Mouse (Mus musculus): ENCODE results near the gene Zdbf2. TPM values are rescaled to one million over a fixed set of nuclear protein-coding genes. Genes with fewer than 3 reads are reported as not detected.

Gene Zdbf2
- polyA plus RNA-seq, 1 experiment, result not detected

- TF ChIP-seq POLR2A (IDR thresholded peaks at IDR 0.05; ENCODE audit: insufficient read depth, low read depth, low read length), result no peak
- Histone ChIP-seq H3K27ac (ENCODE audit: insufficient read depth, low read depth, low read length) (no peak overlapping the region), H3K4me3 (ENCODE audit: insufficient read depth, low read depth, low read length) (no peak overlapping the region), H3K4me1 (ENCODE audit: control insufficient read depth, insufficient read depth, low read length) (no peaks in the 10 kb centered on the region)
- 4% methylated on average over 18 of the region's 18 CpGs for WGBS
Measured at GRCm38 (mm10) chr1:63247831-63248359, 25.2 kb upstream of the Zdbf2 start.

- Histone ChIP-seq H3K4me1 (ENCODE audit: control insufficient read depth, insufficient read depth, low read length) (no peaks in the 10 kb centered on the region), H3K27ac (ENCODE audit: insufficient read depth, low read depth, low read length) (no peak overlapping the region), H3K4me3 (ENCODE audit: insufficient read depth, low read depth, low read length) (no peak overlapping the region)
- TF ChIP-seq CTCF (IDR thresholded peaks at IDR 0.05; ENCODE audit: insufficient read depth, low read depth, low read length) (no peak), POLR2A (IDR thresholded peaks at IDR 0.05; ENCODE audit: insufficient read depth, low read depth, low read length) (no peak)
- 6% methylated on average over 44 of the region's 44 CpGs for WGBS
Measured at GRCm38 (mm10) chr1:63248360-63248851, 24.7 kb upstream of the Zdbf2 start.

GRCm38 (mm10) chr1:63249261-63249660 lies 23.8 kb upstream of the Zdbf2 start:
- no peaks in the 10 kb centered on the region for H3K4me1 ChIP-seq (ENCODE audit: control insufficient read depth, insufficient read depth, low read length)
- TF ChIP-seq CTCF (IDR thresholded peaks at IDR 0.05; ENCODE audit: insufficient read depth, low read depth, low read length) (no peak), POLR2A (IDR thresholded peaks at IDR 0.05; ENCODE audit: insufficient read depth, low read depth, low read length) (no peak)
- H3K4me3 ChIP-seq (ENCODE audit: insufficient read depth, low read depth, low read length), result no peak overlapping the region
- WGBS, result 55% methylated on average over 4 of the region's 4 CpGs
- no peak overlapping the region for H3K27ac ChIP-seq (ENCODE audit: insufficient read depth, low read depth, low read length)

- no peaks in the 10 kb centered on the region for H3K4me1 ChIP-seq (ENCODE audit: control insufficient read depth, insufficient read depth, low read length)
- H3K27ac ChIP-seq (ENCODE audit: insufficient read depth, low read depth, low read length), result no peak overlapping the region
- WGBS, result 36% methylated on average over 24 of the region's 24 CpGs
- no peak overlapping the region for H3K4me3 ChIP-seq (ENCODE audit: insufficient read depth, low read depth, low read length)
- TF ChIP-seq POLR2A (IDR thresholded peaks at IDR 0.05; ENCODE audit: insufficient read depth, low read depth, low read length) (no peak), CTCF (IDR thresholded peaks at IDR 0.05; ENCODE audit: insufficient read depth, low read depth, low read length) (no peak)
Measured at GRCm38 (mm10) chr1:63252351-63253209, 20.5 kb upstream of the Zdbf2 start.

GRCm38 (mm10) chr1:63253291-63253690 lies 19.8 kb upstream of the Zdbf2 start:
- no peak for TF ChIP-seq POLR2A (IDR thresholded peaks at IDR 0.05; ENCODE audit: insufficient read depth, low read depth, low read length)
- TF ChIP-seq CTCF (IDR thresholded peaks at IDR 0.05; ENCODE audit: insufficient read depth, low read depth, low read length), result no peak
- no peak overlapping the region for H3K27ac ChIP-seq (ENCODE audit: insufficient read depth, low read depth, low read length)
- no peaks in the 10 kb centered on the region for H3K4me1 ChIP-seq (ENCODE audit: control insufficient read depth, insufficient read depth, low read length)
- WGBS, result 20% methylated on average over 5 of the region's 5 CpGs
- H3K4me3 ChIP-seq (ENCODE audit: insufficient read depth, low read depth, low read length), result no peak overlapping the region

- TF ChIP-seq CTCF (IDR thresholded peaks at IDR 0.05; ENCODE audit: insufficient read depth, low read depth, low read length) (no peak), POLR2A (IDR thresholded peaks at IDR 0.05; ENCODE audit: insufficient read depth, low read depth, low read length) (no peak)
- H3K4me3 ChIP-seq (ENCODE audit: insufficient read depth, low read depth, low read length), result no peak overlapping the region
- 25% methylated on average over 4 of the region's 4 CpGs for WGBS
- no peak overlapping the region for H3K27ac ChIP-seq (ENCODE audit: insufficient read depth, low read depth, low read length)
- no peaks in the 10 kb centered on the region for H3K4me1 ChIP-seq (ENCODE audit: control insufficient read depth, insufficient read depth, low read length)
Measured at GRCm38 (mm10) chr1:63255101-63255500, 18.0 kb upstream of the Zdbf2 start.

GRCm38 (mm10) chr1:63256083-63256482 lies 17.0 kb upstream of the Zdbf2 start:
- WGBS, result 14% methylated on average over 5 of the region's 5 CpGs
- TF ChIP-seq CTCF (IDR thresholded peaks at IDR 0.05; ENCODE audit: insufficient read depth, low read depth, low read length), result no peak
- TF ChIP-seq POLR2A (IDR thresholded peaks at IDR 0.05; ENCODE audit: insufficient read depth, low read depth, low read length), result no peak

GRCm38 (mm10) chr1:63258501-63258900 lies 14.6 kb upstream of the Zdbf2 start:
- Histone ChIP-seq H3K4me3 (ENCODE audit: insufficient read depth, low read depth, low read length) (no peak overlapping the region), H3K4me1 (ENCODE audit: control insufficient read depth, insufficient read depth, low read length) (no peaks in the 10 kb centered on the region), H3K27ac (ENCODE audit: insufficient read depth, low read depth, low read length) (no peak overlapping the region)
- TF ChIP-seq CTCF (IDR thresholded peaks at IDR 0.05; ENCODE audit: insufficient read depth, low read depth, low read length) (no peak), POLR2A (IDR thresholded peaks at IDR 0.05; ENCODE audit: insufficient read depth, low read depth, low read length) (no peak)
- WGBS, result 44% methylated on average over 2 of the region's 2 CpGs

More at GRCm38 (mm10) chr1:63256083-63256482, 17.0 kb upstream of the Zdbf2 start:
- no peaks in the 10 kb centered on the region for H3K4me1 ChIP-seq (ENCODE audit: control insufficient read depth, insufficient read depth, low read length)
- H3K4me3 ChIP-seq (ENCODE audit: insufficient read depth, low read depth, low read length), result no peak overlapping the region
- H3K27ac ChIP-seq (ENCODE audit: insufficient read depth, low read depth, low read length), result no peak overlapping the region

GRCm38 (mm10) chr1:63259271-63259830 lies 13.7 kb upstream of the Zdbf2 start:
- no peaks in the 10 kb centered on the region for H3K4me1 ChIP-seq (ENCODE audit: control insufficient read depth, insufficient read depth, low read length)
- 45% methylated on average over 11 of the region's 11 CpGs for WGBS
- no peak for TF ChIP-seq POLR2A (IDR thresholded peaks at IDR 0.05; ENCODE audit: insufficient read depth, low read depth, low read length)
- TF ChIP-seq CTCF (IDR thresholded peaks at IDR 0.05; ENCODE audit: insufficient read depth, low read depth, low read length), result no peak
- H3K4me3 ChIP-seq (ENCODE audit: insufficient read depth, low read depth, low read length), result no peak overlapping the region
- H3K27ac ChIP-seq (ENCODE audit: insufficient read depth, low read depth, low read length), result no peak overlapping the region

Data from olfactory bulb, adult 2 months (tissue).